Mouse (Mus musculus): Measurements from ENCODE around the gene Zxdc. TPM values are rescaled to one million over a fixed set of nuclear protein-coding genes. Genes with fewer than 3 reads are reported as not detected.

Zxdc gene
- polyA plus RNA-seq, 1 experiment from 2014 or later = 7.3 TPM

DNA sequence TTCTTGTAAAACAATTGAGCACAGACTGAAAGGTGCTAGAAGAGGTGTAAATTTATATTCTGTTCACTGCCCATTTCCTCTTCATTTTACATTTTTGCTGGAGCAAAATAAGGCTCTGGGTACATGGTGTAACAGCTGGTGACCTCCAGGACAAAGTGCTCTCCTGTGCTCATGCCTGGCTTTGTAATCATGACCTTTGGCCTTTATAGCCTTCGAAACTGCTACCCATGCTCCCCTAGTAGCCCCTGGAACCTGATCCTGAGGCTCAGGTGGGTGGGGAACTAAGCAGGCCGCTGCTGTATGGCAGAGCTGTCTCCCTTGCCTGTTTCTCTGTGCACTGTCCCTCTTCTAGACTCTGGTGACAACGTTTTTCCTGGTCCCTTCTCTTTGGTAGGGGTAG is 24.7 kb downstream of the Zxdc start:
- Histone ChIP-seq H3K4me1 (replicated peaks) (no peaks in the 10 kb centered on the region), H3K9ac (no peak overlapping the region), H3K36me3 (0 out of 2 replicates have a peak, but pooled peaks cover 2% of the 10 kb centered on the region), H3K27me3 (replicated peaks) (no peaks in the 10 kb centered on the region), H3K9me3 (no peaks in the 10 kb centered on the region), H3K4me3 (replicated peaks) (no peak overlapping the region), H3K27ac (no peak overlapping the region), H3K4me2 (replicated peaks) (no peak overlapping the region)
- ATAC-seq = peak; percentile 24; the same call in 1 of the 2 replicates
- 49% methylated on average over 3 of the region's 3 CpGs for WGBS

DNA sequence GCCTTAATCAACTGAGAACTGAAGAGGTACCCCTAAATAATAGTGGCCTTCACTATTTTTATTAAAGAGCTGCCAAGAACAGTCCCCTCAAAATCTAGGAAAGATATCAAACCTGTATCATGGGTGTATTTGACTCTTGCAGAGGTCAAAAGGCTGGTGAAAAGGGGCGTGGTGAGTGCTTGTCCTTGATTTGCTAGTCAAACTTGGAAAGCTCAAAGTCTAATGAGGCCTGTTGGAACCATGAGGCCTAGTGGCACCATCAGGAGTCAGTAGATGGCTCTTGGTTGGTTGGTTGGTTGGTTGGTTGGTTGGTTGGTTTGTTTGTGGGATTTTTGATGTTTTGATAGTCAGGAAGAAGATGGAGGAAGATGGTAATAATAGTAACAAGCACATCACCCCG is 26.5 kb downstream of the Zxdc start:
- 88% methylated on average over 2 of the region's 2 CpGs for WGBS
- 0 out of 2 replicates have a peak, but pooled peaks cover 3% of the 10 kb centered on the region for H3K36me3 ChIP-seq
- ATAC-seq = no peak
- H3K4me2 ChIP-seq (replicated peaks) = no peak overlapping the region
- H3K27ac ChIP-seq = no peak overlapping the region
- no peaks in the 10 kb centered on the region for H3K4me1 ChIP-seq (replicated peaks)
- no peak overlapping the region for H3K9ac ChIP-seq
- no peaks in the 10 kb centered on the region for H3K27me3 ChIP-seq (replicated peaks)
- H3K4me3 ChIP-seq (replicated peaks) = no peak overlapping the region
- H3K9me3 ChIP-seq = no peaks in the 10 kb centered on the region

DNA sequence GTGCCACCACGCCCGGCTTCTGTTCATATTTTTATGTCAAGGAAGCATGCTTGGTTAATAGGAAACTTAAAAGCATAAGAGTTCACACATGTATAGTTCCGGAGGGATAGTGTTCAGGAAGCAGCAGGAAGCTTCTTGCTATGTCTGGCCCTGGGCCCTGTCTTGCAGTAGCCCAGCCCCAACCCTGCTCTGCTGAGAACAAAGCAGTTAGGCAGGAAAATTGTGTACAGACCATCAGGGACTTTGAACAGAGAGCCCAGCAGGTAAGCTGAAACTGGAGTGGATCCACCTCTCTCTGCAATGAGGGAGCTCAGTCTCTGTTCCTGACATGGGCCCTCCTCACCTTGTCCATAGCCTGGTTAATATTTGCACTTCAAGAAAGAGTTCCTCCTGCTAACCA is 28.0 kb downstream of the Zxdc start:
- ATAC-seq = peak; percentile 81
- no peaks in the 10 kb centered on the region for H3K27me3 ChIP-seq (replicated peaks)
- H3K27ac ChIP-seq = peak overlapping the region; percentile 54; the same call in 1 of the 2 replicates

DNA sequence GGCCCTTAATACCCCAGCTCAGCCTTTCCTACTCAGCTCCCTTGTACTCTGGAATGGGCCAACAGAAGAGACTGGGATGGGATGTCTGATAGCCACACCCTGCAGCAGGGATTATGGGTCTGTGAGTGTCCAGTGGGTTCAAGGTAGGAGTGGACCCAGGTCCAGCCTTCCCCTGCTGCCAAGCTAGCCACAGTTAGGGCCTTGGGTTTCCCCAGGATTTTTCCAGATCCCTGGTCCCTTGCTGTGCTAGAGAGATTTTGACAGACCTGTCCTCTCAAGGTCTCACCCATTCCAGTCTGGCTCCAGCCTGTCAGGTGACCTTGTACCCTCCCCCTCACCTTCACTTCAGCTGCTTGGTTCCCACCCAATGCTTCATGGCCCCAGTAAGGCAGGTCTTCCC is 39.3 kb downstream of the Zxdc start:
- H3K9me3 ChIP-seq = no peaks in the 10 kb centered on the region
- no peak overlapping the region for H3K27ac ChIP-seq
- no peak overlapping the region for H3K9ac ChIP-seq
- H3K27me3 ChIP-seq (replicated peaks) = no peaks in the 10 kb centered on the region
- H3K4me3 ChIP-seq (replicated peaks) = no peak overlapping the region
- H3K4me2 ChIP-seq (replicated peaks) = no peak overlapping the region
- peak; percentile 59; the same call in 1 of the 2 replicates for ATAC-seq
- H3K4me1 ChIP-seq (replicated peaks) = no peaks in the 10 kb centered on the region
- H3K36me3 ChIP-seq = no peaks in the 10 kb centered on the region

More for the DNA sequence above, 28.0 kb downstream of the Zxdc start:
- Histone ChIP-seq H3K4me1 (replicated peaks) (no peaks in the 10 kb centered on the region), H3K9me3 (no peaks in the 10 kb centered on the region), H3K4me2 (replicated peaks) (no peak overlapping the region), H3K36me3 (0 out of 2 replicates have a peak, but pooled peaks cover 3% of the 10 kb centered on the region), H3K9ac (no peak overlapping the region), H3K4me3 (replicated peaks) (no peak overlapping the region)
- WGBS = 88% methylated on average over 3 of the region's 3 CpGs

DNA sequence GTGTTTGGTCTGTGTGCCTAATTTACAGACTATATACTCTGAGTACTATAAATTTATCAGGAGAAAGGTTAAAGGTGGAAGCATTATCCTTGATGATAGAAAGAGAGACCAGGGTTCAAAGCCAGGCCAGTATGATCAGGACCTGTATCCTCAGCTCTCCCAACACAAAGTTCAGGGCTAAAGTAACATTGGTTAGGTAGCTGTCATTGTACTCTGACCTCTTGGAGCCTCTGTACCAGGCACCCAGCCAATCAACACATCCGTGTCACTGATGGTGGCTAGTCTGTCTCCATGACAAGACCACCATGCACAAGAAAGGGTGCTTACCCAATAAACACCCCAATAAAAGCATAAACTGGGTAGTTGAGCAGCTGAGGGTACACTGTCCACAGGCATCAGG is 41.7 kb downstream of the Zxdc start:
- Histone ChIP-seq H3K36me3 (no peaks in the 10 kb centered on the region), H3K9me3 (no peaks in the 10 kb centered on the region), H3K27ac (no peak overlapping the region), H3K4me2 (replicated peaks) (no peak overlapping the region), H3K4me3 (replicated peaks) (no peak overlapping the region), H3K4me1 (replicated peaks) (no peaks in the 10 kb centered on the region), H3K9ac (no peak overlapping the region), H3K27me3 (replicated peaks) (no peaks in the 10 kb centered on the region)
- ATAC-seq = no peak
- 67% methylated on average over 1 of the region's 1 CpGs for WGBS

DNA sequence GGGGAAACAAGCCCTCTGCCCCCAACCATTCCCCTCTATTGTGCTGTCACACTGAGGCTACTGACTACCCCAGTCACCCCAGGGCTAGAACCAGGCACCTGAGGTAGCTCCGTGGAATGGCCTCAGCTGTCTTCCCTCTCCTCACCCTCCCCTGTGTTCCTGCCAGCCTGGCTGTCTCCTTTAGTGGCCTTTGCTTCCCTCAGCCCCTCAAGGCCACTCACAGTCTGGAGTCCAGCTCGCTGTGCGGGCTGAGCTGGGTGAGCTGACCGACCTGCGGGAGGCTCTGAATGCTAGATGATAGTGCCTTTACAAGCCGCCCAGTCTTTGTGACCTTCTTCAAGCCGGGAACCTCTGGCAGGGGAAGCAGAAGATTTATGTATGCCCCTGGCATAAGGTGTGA is 42.6 kb downstream of the Zxdc start:
- H3K4me1 ChIP-seq (replicated peaks) = no peaks in the 10 kb centered on the region
- no peak for ATAC-seq

DNA sequence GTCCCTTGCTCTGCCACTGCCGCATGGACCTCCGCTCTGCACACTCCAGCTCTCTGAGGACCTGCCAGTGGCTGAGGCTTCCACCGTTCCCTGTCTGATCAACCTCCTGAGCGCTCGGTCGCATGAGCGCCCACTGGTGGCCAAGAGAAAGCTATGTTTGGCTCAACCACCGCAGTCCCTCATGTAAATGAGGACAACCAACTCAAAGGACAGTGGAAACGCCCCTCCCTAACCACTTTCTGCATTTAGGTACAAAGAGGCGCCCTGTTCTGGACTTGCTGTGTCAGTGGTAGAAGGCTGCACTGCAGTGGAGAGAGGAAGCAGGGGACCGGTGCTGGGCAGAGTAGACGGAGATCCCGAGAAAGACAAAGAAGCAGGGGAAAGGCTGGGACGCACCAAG is 53.3 kb downstream of the Zxdc start:
- peak overlapping the region; percentile 26; the same call in 1 of the 2 replicates for H3K9ac ChIP-seq
- no peaks in the 10 kb centered on the region for H3K36me3 ChIP-seq
- 0 out of 2 replicates have a peak, but pooled peaks cover 5% of the 10 kb centered on the region for H3K4me1 ChIP-seq (replicated peaks)
- H3K9me3 ChIP-seq = no peaks in the 10 kb centered on the region
- H3K4me3 ChIP-seq (replicated peaks) = peak overlapping the region; percentile 12; the same call in 1 of the 2 replicates
- H3K4me2 ChIP-seq (replicated peaks) = peak overlapping the region; percentile 58
- peak; percentile 93 for ATAC-seq
- peaks cover 7% of the 10 kb centered on the region; the same call in 1 of the 2 replicates for H3K27me3 ChIP-seq (replicated peaks)
- H3K27ac ChIP-seq = no peak overlapping the region
- WGBS = 6% methylated on average over 14 of the region's 14 CpGs

More for the DNA sequence above, 42.6 kb downstream of the Zxdc start:
- no peak overlapping the region for H3K27ac ChIP-seq
- H3K27me3 ChIP-seq (replicated peaks) = no peaks in the 10 kb centered on the region
- H3K4me3 ChIP-seq (replicated peaks) = no peak overlapping the region
- no peaks in the 10 kb centered on the region for H3K9me3 ChIP-seq
- no peak overlapping the region for H3K4me2 ChIP-seq (replicated peaks)
- 72% methylated on average over 7 of the region's 7 CpGs for WGBS
- no peak overlapping the region for H3K9ac ChIP-seq
- no peaks in the 10 kb centered on the region for H3K36me3 ChIP-seq

DNA sequence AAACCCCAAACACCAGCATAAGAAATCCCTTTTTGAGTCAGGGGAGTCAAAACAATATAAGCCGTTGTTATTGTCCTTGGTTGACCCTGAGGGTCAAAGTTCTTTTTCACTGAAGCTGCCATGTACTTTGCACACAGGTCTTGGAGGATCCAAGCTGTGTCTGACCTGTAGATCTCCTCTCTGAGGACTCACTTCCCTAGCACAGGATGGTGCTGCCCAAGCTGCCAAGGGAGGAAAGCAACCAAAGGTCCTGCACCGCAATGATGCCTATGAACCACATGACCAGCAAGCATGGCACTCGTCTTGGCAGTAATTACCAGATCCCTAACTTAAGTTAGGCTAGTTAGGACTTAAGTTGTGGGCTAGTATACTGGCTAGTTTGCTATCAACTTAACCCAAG is 56.1 kb downstream of the Zxdc start:
- no peak for ATAC-seq
- Histone ChIP-seq H3K27me3 (replicated peaks) (peaks cover 7% of the 10 kb centered on the region; the same call in 1 of the 2 replicates), H3K9ac (no peak overlapping the region), H3K9me3 (no peaks in the 10 kb centered on the region), H3K4me1 (replicated peaks) (peaks cover 9% of the 10 kb centered on the region; the same call in 1 of the 2 replicates), H3K36me3 (no peaks in the 10 kb centered on the region), H3K4me3 (replicated peaks) (no peak overlapping the region), H3K27ac (no peak overlapping the region), H3K4me2 (replicated peaks) (no peak overlapping the region)
- WGBS = 85% methylated on average over 3 of the region's 3 CpGs

DNA sequence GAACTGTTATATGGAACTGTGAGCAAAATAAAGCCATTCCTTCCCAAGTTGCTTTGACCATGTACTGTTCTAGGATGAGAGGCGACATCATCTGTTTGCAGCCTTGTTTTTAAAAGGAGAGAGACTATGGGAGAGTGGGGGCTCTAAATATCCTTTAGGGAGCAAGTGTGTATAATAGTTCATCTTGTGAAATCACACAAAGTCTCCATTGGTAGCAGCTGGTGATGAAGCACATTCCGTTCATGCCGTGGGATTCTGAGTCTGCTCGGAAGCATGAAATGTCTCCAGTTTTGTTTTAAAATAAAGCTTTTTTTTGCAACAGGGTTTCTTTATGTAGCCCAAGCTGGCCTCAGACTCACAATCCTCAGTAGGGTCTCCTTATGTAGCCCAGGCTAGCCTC is 56.7 kb downstream of the Zxdc start:
- ATAC-seq = no peak
- peaks cover 9% of the 10 kb centered on the region; the same call in 1 of the 2 replicates for H3K4me1 ChIP-seq (replicated peaks)
- WGBS = 54% methylated on average over 4 of the region's 4 CpGs
- no peak overlapping the region for H3K27ac ChIP-seq
- H3K4me2 ChIP-seq (replicated peaks) = no peak overlapping the region
- H3K4me3 ChIP-seq (replicated peaks) = no peak overlapping the region
- no peak overlapping the region for H3K9ac ChIP-seq
- H3K9me3 ChIP-seq = no peaks in the 10 kb centered on the region
- H3K36me3 ChIP-seq = no peaks in the 10 kb centered on the region
- H3K27me3 ChIP-seq (replicated peaks) = peaks cover 7% of the 10 kb centered on the region; the same call in 1 of the 2 replicates

DNA sequence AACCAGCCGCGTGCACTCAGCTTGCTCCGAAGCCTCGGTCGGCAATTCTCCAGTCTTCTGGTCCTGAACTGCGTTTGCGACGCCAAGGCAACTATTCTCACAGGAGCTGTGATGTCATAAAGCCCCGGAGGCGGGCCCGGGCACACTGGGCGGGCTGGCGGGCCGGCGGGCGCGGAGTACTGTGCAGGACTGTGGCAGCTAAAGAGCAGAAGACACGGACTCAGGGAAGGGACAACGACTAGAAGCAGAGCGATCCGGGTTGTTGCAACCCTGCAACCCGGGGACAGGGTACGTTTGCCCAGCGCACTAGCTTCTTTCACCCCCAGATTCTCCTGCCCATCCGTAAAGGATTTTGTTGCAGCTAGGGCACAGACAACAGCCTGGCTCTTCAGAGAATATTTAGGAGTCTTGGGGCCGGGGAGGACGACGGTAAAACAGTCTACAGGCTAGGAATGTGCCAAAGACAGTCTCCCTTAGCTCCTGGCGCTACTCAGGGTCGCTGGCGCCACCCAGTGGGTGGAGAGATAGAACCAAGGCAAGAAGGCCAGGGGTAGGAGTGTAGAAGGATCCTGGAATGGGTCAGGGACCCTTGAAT is 59.2 kb downstream of the Zxdc start, which contains the start of gene Cfap100:
Cfap100 (minus strand) TSS at position 418 of the 595 bp plus-strand sequence.
- peak; percentile 91 for ATAC-seq
- H3K27me3 ChIP-seq (replicated peaks) = peaks cover 7% of the 10 kb centered on the region; the same call in 1 of the 2 replicates
- H3K4me3 ChIP-seq (replicated peaks) = peak within 1 kb of the TSS; percentile 30
- no peaks in the 10 kb centered on the region for H3K9me3 ChIP-seq
- peaks cover 4% of the 10 kb centered on the region; the same call in 1 of the 2 replicates for H3K4me1 ChIP-seq (replicated peaks)
- no peaks in the 10 kb centered on the region for H3K36me3 ChIP-seq
- H3K4me2 ChIP-seq (replicated peaks) = peak within 1 kb of the TSS; percentile 75
- no peak within 1 kb of the TSS for H3K27ac ChIP-seq
- WGBS = under 1% methylated on average over 31 of the region's 31 CpGs
- H3K9ac ChIP-seq = peak within 1 kb of the TSS; percentile 43

DNA sequence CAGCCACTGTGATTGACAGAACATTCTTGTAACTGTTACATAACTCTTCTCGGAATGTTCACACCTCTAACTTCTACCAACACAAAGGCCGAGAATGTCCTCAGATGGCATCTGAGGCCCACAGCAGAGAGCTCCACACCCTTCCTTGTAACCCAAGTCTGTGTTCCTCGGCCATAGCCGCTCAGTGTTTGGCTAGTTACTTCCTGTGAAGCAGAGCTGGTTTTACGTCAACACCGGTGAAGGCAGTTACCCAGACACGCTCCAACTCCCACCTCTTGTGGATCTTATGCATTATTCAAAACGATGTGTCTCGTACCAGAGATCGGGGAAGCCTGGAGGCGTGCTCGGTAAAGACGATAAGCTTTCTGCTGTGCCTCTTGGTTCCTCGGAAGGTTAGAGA is 60.6 kb downstream of the Zxdc start:
- Histone ChIP-seq H3K4me1 (replicated peaks) (peaks cover 4% of the 10 kb centered on the region; the same call in 1 of the 2 replicates), H3K27ac (no peak overlapping the region), H3K4me2 (replicated peaks) (no peak overlapping the region), H3K9ac (no peak overlapping the region), H3K4me3 (replicated peaks) (no peak overlapping the region), H3K36me3 (no peaks in the 10 kb centered on the region), H3K27me3 (replicated peaks) (peaks cover 7% of the 10 kb centered on the region; the same call in 1 of the 2 replicates), H3K9me3 (no peaks in the 10 kb centered on the region)
- ATAC-seq = no peak
- 64% methylated on average over 14 of the region's 14 CpGs for WGBS

DNA sequence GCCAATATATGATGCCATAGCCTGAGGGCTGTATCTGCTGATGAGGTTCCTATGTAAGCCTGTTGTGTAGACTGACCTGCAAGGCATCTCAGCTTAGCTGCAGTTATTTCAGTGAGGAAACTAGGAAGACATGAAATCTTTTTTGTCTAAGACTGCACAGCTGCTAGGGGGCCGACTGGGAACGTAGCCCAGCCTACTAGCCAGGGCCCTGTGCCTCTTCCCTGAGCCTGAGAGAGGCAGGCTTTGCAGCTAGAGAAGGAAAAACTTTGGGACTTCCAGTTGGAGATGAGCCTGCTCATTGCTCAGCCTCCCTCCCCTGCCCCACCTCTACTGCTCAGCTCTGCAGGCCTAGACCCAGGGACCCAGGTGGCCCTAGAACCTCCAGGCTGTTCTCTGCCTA is 62.2 kb downstream of the Zxdc start:
- H3K4me3 ChIP-seq (replicated peaks) = no peak overlapping the region
- no peak overlapping the region for H3K4me2 ChIP-seq (replicated peaks)
- H3K9me3 ChIP-seq = no peaks in the 10 kb centered on the region
- H3K27ac ChIP-seq = no peak overlapping the region
- no peak for ATAC-seq
- H3K4me1 ChIP-seq (replicated peaks) = peaks cover 4% of the 10 kb centered on the region; the same call in 1 of the 2 replicates
- no peaks in the 10 kb centered on the region for H3K36me3 ChIP-seq
- WGBS = 58% methylated on average over 2 of the region's 2 CpGs
- peaks cover 7% of the 10 kb centered on the region; the same call in 1 of the 2 replicates for H3K27me3 ChIP-seq (replicated peaks)
- no peak overlapping the region for H3K9ac ChIP-seq

DNA sequence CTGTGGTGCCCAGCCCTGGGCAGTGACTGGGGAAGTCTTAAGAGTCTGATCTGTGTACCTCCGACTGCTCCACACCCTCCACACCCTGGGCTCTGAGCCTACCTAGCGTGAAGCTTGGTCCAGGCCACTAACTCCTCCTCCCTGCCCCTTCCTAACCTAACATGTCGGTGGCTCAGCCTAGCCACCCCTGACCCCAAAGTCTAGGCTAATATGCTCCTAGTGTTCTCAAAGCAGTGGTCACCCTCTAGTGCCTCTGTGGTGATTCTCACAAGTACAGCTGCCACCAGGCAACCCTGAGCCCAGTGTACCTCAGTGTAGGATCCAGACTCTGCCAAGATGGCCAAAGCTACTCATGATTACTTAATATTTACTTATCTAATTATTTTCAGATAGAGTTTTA is 65.4 kb downstream of the Zxdc start:
- H3K36me3 ChIP-seq = no peaks in the 10 kb centered on the region
- WGBS = 76% methylated on average over 3 of the region's 3 CpGs
- H3K4me1 ChIP-seq (replicated peaks) = no peaks in the 10 kb centered on the region
- no peak overlapping the region for H3K9ac ChIP-seq
- peak; percentile 63 for ATAC-seq
- H3K27ac ChIP-seq = no peak overlapping the region
- no peaks in the 10 kb centered on the region for H3K9me3 ChIP-seq
- H3K27me3 ChIP-seq (replicated peaks) = no peaks in the 10 kb centered on the region
- no peak overlapping the region for H3K4me3 ChIP-seq (replicated peaks)
- H3K4me2 ChIP-seq (replicated peaks) = no peak overlapping the region

Data from intestine, embryonic 15.5 days (tissue).